Mouse (Mus musculus) naive thymus-derived CD4-positive, alpha-beta T cell, adult 5 months (primary cell): Measurements from ENCODE around the gene Wdr83os. TPM values are rescaled to one million over a fixed set of nuclear protein-coding genes. Genes with fewer than 3 reads are reported as not detected.

Experiments used
- polyA plus RNA-seq: library from polyadenylated mRNA; unstranded; fragments of 100-300 nt; shearing (Covaris generic); gene quantifications from one replicate; pipeline ENCODE4 v1.2.1, GENCODE M21; 2017

Gene Wdr83os
- 114 TPM for polyA plus RNA-seq

DNA sequence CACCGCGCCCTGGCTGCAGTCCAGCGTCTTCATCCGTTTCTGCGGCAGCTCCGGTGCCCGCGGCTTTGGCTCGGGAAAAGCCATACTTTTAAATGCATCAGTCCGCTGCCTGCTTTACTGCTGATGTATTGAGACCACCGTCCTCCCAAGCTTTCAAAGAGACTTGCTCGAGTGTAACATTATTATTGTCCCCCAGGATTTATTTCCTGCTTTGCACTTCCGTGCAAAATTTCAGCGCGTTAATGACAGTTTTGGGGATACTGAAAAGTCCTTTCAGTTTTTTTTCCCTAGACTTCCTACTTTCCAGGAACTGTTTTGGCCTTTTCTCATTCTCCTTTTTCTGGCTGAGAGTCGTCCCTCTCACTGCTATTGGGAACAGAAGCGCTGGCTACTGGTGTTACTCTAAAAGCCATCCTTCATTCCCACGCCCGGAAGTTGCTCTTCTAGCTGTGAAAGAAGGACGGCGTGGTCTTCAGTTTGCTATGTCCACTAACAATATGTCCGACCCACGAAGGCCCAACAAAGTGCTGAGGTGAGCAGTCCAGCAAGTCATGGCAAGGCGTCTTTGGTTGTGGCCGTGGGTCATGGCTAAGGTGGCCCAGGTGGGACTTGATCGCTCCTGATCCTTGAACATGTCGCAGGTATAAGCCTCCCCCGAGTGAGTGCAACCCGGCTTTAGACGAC, at the start of gene Wdr83os:
TSS of gene Wdr83os (plus strand) at position 209 of the 684 bp plus-strand sequence.

DNA sequence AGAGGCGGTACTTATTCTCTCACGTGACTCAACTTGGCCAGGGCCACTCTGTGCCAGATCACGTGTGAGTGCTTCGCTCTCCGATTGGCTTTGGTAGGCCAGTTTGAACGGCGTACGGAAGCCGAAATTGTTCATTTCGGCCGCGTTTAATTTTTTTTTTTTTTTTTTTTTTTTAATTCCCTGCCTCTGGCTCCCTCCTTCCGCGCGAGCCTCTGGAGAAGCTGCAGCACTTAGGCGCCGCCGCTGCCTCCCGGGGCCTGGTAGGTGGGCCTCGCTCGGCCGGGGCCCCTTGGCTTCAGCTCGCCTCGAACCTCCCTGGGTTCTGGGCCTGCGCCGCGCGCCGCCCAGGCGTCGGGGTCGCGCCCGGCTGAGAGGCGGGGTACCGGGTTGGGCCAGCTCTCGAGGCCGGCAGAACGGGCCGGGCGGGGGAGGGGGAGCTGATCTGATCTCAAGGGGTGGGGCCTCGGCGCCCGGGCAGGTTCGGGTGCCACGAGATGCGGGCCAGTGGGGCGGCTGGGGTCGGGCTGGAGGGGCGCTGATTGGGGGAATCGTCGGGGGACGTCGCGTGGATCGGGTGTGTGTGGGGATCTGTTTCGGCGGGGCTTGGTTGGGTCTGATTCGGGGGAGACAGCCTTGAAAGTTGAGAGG, 43.7 kb upstream of the Wdr83os start, which contains the start of gene Tnpo2:
TSS of gene Tnpo2 (plus strand) at position 198 of the 648 bp plus-strand sequence.

GRCm38 (mm10) chr8:85059879-85060616, 20.5 kb upstream of the Wdr83os start, which contains the start of gene Fbxw9:
Gene Fbxw9, plus strand, starts transcription at chr8:85060055.

DNA sequence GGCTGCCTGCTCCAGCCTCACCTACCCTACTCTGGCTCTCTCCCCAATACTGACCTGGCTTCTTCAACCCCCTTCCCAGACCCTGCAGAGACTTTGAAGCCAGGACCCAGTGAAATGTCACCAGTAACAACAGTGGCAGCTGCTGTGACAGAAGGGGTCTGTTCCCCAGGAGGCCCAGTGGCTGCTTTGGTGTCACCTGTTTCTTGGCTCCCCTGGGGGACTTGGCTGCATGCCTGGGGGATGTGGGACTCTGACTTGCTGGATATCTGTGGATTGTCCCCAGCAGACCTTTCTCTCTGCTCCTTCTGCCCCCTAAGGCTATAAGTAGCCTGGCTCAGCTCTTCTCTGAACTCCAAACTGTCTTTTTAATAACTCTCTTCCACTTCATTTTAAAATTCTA, 12.6 kb upstream of the Wdr83os start, which contains the start of gene Gm5741:
TSS of gene Gm5741 (minus strand) at position 1 of the 400 bp plus-strand sequence.

DNA sequence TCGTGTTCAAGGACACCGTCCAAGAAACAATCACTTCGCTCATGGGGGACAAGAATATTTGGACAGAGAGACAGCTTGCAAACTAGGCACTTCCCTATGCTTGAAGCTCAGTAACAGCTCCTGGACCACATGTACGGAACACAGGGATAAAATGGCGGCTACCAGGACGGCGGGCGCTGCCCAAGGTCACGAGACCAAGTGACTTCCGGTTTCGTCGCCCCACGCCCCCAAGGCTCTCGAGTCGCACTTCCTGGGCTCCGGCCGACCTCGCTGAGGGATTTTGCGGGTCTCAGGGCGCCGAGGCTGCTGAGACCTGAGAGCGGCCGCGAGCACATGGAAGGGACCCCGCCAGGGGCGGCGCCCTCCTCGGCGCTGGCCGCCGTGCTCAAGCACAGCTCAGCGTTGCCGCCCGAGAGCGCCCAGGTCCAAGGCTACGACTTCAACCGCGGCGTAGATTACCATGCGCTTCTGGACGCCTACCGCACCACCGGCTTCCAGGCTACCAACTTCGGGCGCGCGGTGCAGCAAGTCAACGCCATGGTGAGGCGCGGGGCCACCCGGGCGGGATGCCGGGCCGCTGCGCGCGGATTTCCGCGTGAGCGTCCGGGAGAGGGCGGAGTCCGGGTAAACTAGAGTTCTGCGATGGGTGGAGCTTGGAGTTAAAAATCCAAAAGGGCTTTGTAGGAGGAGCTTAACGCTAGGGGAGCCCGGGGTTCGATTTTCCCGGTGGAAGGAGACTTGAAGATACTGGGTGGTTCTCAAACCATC, 8.8 kb upstream of the Wdr83os start, which contains the start of gene Dhps:
TSS of gene Dhps (plus strand) at position 244 of the 768 bp plus-strand sequence.

GRCm38 (mm10) chr8:85081216-85081555, 646 bp downstream of the Wdr83os start, which contains the start of gene Wdr83:
Gene Wdr83, minus strand, starts transcription at chr8:85081306.

DNA sequence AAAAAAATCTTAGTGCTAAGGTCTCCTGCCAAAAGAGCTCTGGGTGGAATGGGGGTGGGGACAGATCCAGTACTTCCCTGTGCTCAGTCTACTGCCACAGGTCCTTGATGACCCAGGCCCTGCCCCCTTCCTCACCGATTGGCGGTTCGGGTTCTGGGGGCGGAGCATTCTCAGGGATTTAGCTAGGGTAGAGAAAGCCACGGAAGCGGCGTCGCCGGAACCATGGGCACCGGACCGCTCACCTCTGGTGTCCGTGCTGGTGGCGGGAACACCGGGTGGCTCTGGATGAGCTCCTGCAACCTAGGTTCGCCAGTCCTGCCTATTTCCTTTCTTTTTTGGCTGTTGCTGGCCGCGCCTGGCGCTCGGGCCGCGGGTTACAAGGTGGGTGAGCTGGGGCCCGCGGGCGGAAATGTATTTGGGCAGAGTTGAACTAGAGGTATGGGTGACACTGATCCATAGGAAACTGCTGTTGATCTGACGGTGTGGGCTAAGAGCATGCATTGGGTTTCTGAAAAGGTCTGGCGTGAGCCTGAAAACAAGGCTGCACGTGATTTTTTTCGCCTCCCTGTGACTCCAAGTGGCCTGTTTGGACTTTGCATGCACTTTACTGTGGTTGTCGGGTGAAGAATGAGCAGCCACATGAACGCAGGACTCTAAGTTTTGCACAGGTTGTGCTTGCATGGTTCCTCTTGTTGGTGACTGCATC, 2.7 kb downstream of the Wdr83os start, which contains the start of gene Man2b1:
TSS of gene Man2b1 (plus strand) at position 163 of the 706 bp plus-strand sequence.

DNA sequence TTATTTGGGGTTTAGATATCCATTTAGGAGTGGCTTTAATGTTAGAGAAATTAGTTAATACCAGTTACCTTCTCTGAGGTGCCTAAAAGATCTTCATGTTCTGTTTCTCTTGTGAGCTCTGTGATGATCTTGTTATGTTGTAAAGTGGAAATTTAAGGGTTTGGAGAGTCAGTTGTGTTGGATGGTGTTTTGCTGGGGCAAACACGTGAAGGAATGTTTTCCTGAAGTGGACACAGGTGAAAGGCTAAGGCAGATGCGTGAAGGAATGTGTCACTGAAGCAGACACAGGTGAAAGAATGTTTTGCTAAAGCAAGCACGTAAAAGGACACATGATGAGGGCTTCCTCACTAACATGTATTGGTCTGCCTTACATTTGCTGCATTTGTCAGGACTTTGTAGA, 42.5 kb downstream of the Wdr83os start, which contains the start of gene Zfp791:
TSS of gene Zfp791 (minus strand) at position 101 of the 400 bp plus-strand sequence.

Other genes with a start within 250 kb of the Wdr83os start
- 25.6 TPM for gene Gadd45gip1, start 249.2 kb upstream of the Wdr83os start, polyA plus RNA-seq
- gene Rad23a, start 240.1 kb upstream of the Wdr83os start, polyA plus RNA-seq = 153 TPM
- gene Calr, start 233.8 kb upstream of the Wdr83os start, polyA plus RNA-seq = 394 TPM
- gene Farsa, start 223.8 kb upstream of the Wdr83os start, polyA plus RNA-seq = 96.7 TPM
- gene Syce2, start 208.6 kb upstream of the Wdr83os start, polyA plus RNA-seq = 3.5 TPM
- 25.9 TPM for gene Gcdh, start 186.8 kb upstream of the Wdr83os start, polyA plus RNA-seq
- gene Klf1, start 178.8 kb upstream of the Wdr83os start, polyA plus RNA-seq = 0.30 TPM
- 4.9 TPM for gene Dnase2a, start 172.2 kb upstream of the Wdr83os start, polyA plus RNA-seq
- gene Mast1, start 143.4 kb upstream of the Wdr83os start, polyA plus RNA-seq = 0.39 TPM
- not detected for gene Rtbdn, start 133.7 kb upstream of the Wdr83os start, polyA plus RNA-seq
- gene Gm49661, start 111.3 kb upstream of the Wdr83os start, polyA plus RNA-seq = not detected
- gene Prdx2, start 111.2 kb upstream of the Wdr83os start, polyA plus RNA-seq = 93.0 TPM
- gene Rnaseh2a, start 111.0 kb upstream of the Wdr83os start, polyA plus RNA-seq = 63.4 TPM
- 2,774 TPM for gene Junb, start 102.0 kb upstream of the Wdr83os start, polyA plus RNA-seq
- 12.8 TPM for gene Hook2, start 90.1 kb upstream of the Wdr83os start, polyA plus RNA-seq
- gene Best2, start 66.2 kb upstream of the Wdr83os start, polyA plus RNA-seq = not detected
- gene Asna1, start 55.5 kb upstream of the Wdr83os start, polyA plus RNA-seq = 22.6 TPM
- gene Trir, start 53.9 kb upstream of the Wdr83os start, polyA plus RNA-seq = 180 TPM
- 27.8 TPM for gene Tnpo2, start 43.8 kb upstream of the Wdr83os start, polyA plus RNA-seq
- gene Fbxw9, start 20.7 kb upstream of the Wdr83os start, polyA plus RNA-seq = 4.1 TPM
- not detected for gene Gm5741, start 12.8 kb upstream of the Wdr83os start, polyA plus RNA-seq
- gene Dhps, start 9.0 kb upstream of the Wdr83os start, polyA plus RNA-seq = 99.9 TPM
- gene Wdr83, start 566 bp downstream of the Wdr83os start, polyA plus RNA-seq = 18.4 TPM
- gene Man2b1, start 2.5 kb downstream of the Wdr83os start, polyA plus RNA-seq = 109 TPM
- gene Zfp791, start 42.4 kb downstream of the Wdr83os start, polyA plus RNA-seq = not detected
- not detected for gene Cks1brt, start 71.2 kb downstream of the Wdr83os start, polyA plus RNA-seq
- not detected for gene Olfr371, start 145.2 kb downstream of the Wdr83os start, polyA plus RNA-seq
- gene Orc6, start 218.9 kb downstream of the Wdr83os start, polyA plus RNA-seq = 38.4 TPM
- gene Vps35, start 219.1 kb downstream of the Wdr83os start, polyA plus RNA-seq = 83.2 TPM